Comparison of ENCODE assay signal across 22 mouse cellular contexts in the genomic region with DNA sequence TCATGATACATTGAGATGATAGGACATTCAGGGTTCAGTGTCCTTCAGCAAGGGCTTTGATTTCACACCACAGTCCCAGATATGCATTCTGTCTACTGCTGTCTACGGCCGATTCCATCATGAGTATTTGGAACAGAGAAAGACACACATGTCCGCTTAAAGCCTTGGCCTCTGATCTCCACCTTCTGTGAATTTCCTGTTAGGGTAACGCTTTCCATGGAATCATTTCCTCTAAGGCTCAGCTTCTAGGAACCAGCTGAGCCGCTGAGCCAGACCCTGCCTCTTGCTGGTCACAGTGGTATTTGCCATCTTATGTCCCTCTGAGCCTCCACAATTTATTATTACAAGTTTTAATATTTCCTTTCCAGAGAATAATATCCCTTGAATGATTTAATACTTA.
A peak's percentile ranks its signal among the peaks of the same experiment; 100 is the strongest.
DNase-seq lines count a peak whose midpoint lies in the region; ATAC-seq and TF ChIP-seq lines count a peak whose summit lies in the region.
"Had no signal": no experiment of that assay in that cellular context is flagged by ENCODE, and none has a peak within 500 bp of the region (broad histone marks: within the 10 kb centered on the region; RNA-seq: fewer than 3 reads in every experiment).

No protein-coding gene starts in this region.

- intact Hi-C loops in gastrocnemius, adult 2 months (cut with DNase I): no loop called here
- intact Hi-C loops in heart, postnatal 36 days (cut with DNase I): no loop called here

- 0 out of 2 replicates have a peak overlapping the region, but pooled peaks have one; percentile 0 for H3K27ac ChIP-seq in gastrocnemius, adult 2 months
- peak overlapping the region; percentile 46 for H3K27ac ChIP-seq in heart, embryonic 16.5 days (ENCODE audit: low read length)
- no peak overlapping the region for H3K27ac ChIP-seq in kidney, postnatal 0 days
- H3K27ac ChIP-seq in midbrain, embryonic 16.5 days (ENCODE audit: low read length): peak overlapping the region; percentile 70; the same call in 1 of the 2 replicates
- H3K27ac ChIP-seq in midbrain, embryonic 10.5 days (replicated peaks): no peak overlapping the region
- H3K27ac ChIP-seq: embryonic facial prominence, embryonic 12.5 days; limb, embryonic 12.5 days; neural tube, embryonic 12.5 days had no signal

- no peak overlapping the region for H3K4me2 ChIP-seq in heart, embryonic 16.5 days (ENCODE audit: low read depth, low read length)
- H3K4me2 ChIP-seq in kidney, postnatal 0 days (ENCODE audit: low read length): no peak overlapping the region
- no peak overlapping the region for H3K4me2 ChIP-seq in midbrain, embryonic 16.5 days (ENCODE audit: low read length)
- H3K4me2 ChIP-seq: embryonic facial prominence, embryonic 12.5 days; limb, embryonic 12.5 days; liver, embryonic 11.5 days; neural tube, embryonic 12.5 days had no signal

- no peak for TF ChIP-seq CTCF in gastrocnemius, adult 2 months (IDR thresholded peaks at IDR 0.05)
- TF ChIP-seq CTCF in kidney, postnatal 0 days (IDR thresholded peaks at IDR 0.05; ENCODE audit: low read depth): no peak

- peaks cover 59% of the 10 kb centered on the region for H3K36me3 ChIP-seq in heart, embryonic 16.5 days (ENCODE audit: control insufficient read depth, insufficient read depth)
- H3K36me3 ChIP-seq in kidney, postnatal 0 days (ENCODE audit: insufficient read depth, low read length): no peaks in the 10 kb centered on the region
- no peaks in the 10 kb centered on the region for H3K36me3 ChIP-seq in midbrain, embryonic 16.5 days (ENCODE audit: control insufficient read depth, insufficient read depth, low read length)
- no peaks in the 10 kb centered on the region for H3K36me3 ChIP-seq in midbrain, embryonic 10.5 days
- H3K36me3 ChIP-seq: embryonic facial prominence, embryonic 12.5 days; limb, embryonic 12.5 days; neural tube, embryonic 12.5 days had no signal

- H3K4me1 ChIP-seq in heart, embryonic 16.5 days (ENCODE audit: control insufficient read depth, insufficient read depth, low read length): peaks cover 46% of the 10 kb centered on the region
- H3K4me1 ChIP-seq in kidney, postnatal 0 days (replicated peaks; ENCODE audit: insufficient read depth, low read length): peaks cover 4% of the 10 kb centered on the region; the same call in 1 of the 2 replicates
- H3K4me1 ChIP-seq in midbrain, embryonic 16.5 days (ENCODE audit: control insufficient read depth, insufficient read depth, low read length): peaks cover 6% of the 10 kb centered on the region
- no peaks in the 10 kb centered on the region for H3K4me1 ChIP-seq in midbrain, embryonic 10.5 days
- H3K4me1 ChIP-seq: megakaryocyte, embryonic 14.5 days had no signal

- 63% methylated on average over 5 of the region's 5 CpGs for WGBS in heart, embryonic 16.5 days
- WGBS in kidney, postnatal 0 days: 50% methylated on average over 5 of the region's 5 CpGs
- 79% methylated on average over 5 of the region's 5 CpGs for WGBS in midbrain, embryonic 16.5 days
- 82% methylated on average over 5 of the region's 5 CpGs for WGBS in midbrain, embryonic 10.5 days

- no peak for DNase-seq in gastrocnemius, adult 2 months
- DNase-seq in gastrocnemius, postnatal 25 days: no peak
- no peak for DNase-seq in heart, postnatal 36 days
- DNase-seq in kidney, postnatal 0 days (ENCODE audit: low spot score): peak; percentile 66
- DNase-seq in kidney, adult 8-10 months: no peak
- DNase-seq in midbrain, embryonic 10.5 days (ENCODE audit: low spot score): no peak
- DNase-seq: adrenal gland, adult 8-10 months; cerebellum, adult 2 months; cerebellum, postnatal 25 days; kidney, adult 18-20 months; liver, postnatal 0 days; thymus, adult 18-20 months; thymus, postnatal 36 days had no signal

- no peaks in the 10 kb centered on the region for H3K27me3 ChIP-seq in heart, embryonic 16.5 days (ENCODE audit: control insufficient read depth, insufficient read depth, low read length)
- no peaks in the 10 kb centered on the region; the same call in 1 of the 2 replicates for H3K27me3 ChIP-seq in kidney, postnatal 0 days (ENCODE audit: insufficient read depth, low read length)
- H3K27me3 ChIP-seq in midbrain, embryonic 16.5 days (ENCODE audit: control insufficient read depth, insufficient read depth, low read depth, low read length): no peaks in the 10 kb centered on the region
- no peaks in the 10 kb centered on the region for H3K27me3 ChIP-seq in midbrain, embryonic 10.5 days (ENCODE audit: low read depth, poor library complexity, severe bottlenecking)
- H3K27me3 ChIP-seq: embryonic facial prominence, embryonic 12.5 days; neural tube, embryonic 12.5 days had no signal

- H3K9ac ChIP-seq in heart, embryonic 16.5 days (ENCODE audit: low read length): no peak overlapping the region
- no peak overlapping the region for H3K9ac ChIP-seq in kidney, postnatal 0 days (ENCODE audit: low read depth, low read length)
- H3K9ac ChIP-seq in midbrain, embryonic 16.5 days (ENCODE audit: low read depth, low read length): no peak overlapping the region
- H3K9ac ChIP-seq: embryonic facial prominence, embryonic 12.5 days; limb, embryonic 12.5 days; liver, postnatal 0 days; neural tube, embryonic 12.5 days had no signal

- no peaks in the 10 kb centered on the region for H3K9me3 ChIP-seq in heart, embryonic 16.5 days (replicated peaks; ENCODE audit: control insufficient read depth, low read length)
- no peaks in the 10 kb centered on the region for H3K9me3 ChIP-seq in kidney, postnatal 0 days (replicated peaks; ENCODE audit: low read length)
- no peaks in the 10 kb centered on the region for H3K9me3 ChIP-seq in midbrain, embryonic 16.5 days (replicated peaks; ENCODE audit: control insufficient read depth, low read length, poor library complexity, severe bottlenecking)
- H3K9me3 ChIP-seq in midbrain, embryonic 10.5 days (replicated peaks): no peaks in the 10 kb centered on the region
- H3K9me3 ChIP-seq: embryonic facial prominence, embryonic 12.5 days; limb, embryonic 12.5 days; megakaryocyte, embryonic 14.5 days; neural tube, embryonic 12.5 days had no signal

- H3K4me3 ChIP-seq in gastrocnemius, adult 2 months: no peak overlapping the region
- no peak overlapping the region for H3K4me3 ChIP-seq in heart, embryonic 16.5 days (ENCODE audit: low read length)
- no peak overlapping the region for H3K4me3 ChIP-seq in kidney, postnatal 0 days (replicated peaks; ENCODE audit: low read depth, low read length)
- H3K4me3 ChIP-seq in midbrain, embryonic 16.5 days (ENCODE audit: low read depth, low read length): no peak overlapping the region
- no peak overlapping the region for H3K4me3 ChIP-seq in midbrain, embryonic 10.5 days
- H3K4me3 ChIP-seq: embryonic facial prominence, embryonic 12.5 days; limb, embryonic 12.5 days; megakaryocyte, embryonic 14.5 days; neural tube, embryonic 12.5 days had no signal

- ATAC-seq in heart, embryonic 16.5 days (replicated peaks; ENCODE audit: extremely low read depth, insufficient read depth, low FRiP score): no peak
- ATAC-seq in kidney, postnatal 0 days (replicated peaks; ENCODE audit: low FRiP score, low read depth): no peak
- ATAC-seq in midbrain, embryonic 16.5 days: no peak
- ATAC-seq: activated CD4-positive, CD25-positive, alpha-beta regulatory T cell, adult 4 months; inflammation-experienced regulatory T-cells, adult 6 months; liver, postnatal 0 days had no signal

Comparison
In these comparisons a context has a peak if more than half of its experiments do, and no peak if none do; other contexts are left out.
1. H3K27ac ChIP-seq: peak in gastrocnemius, adult 2 months (single experiment), heart, embryonic 16.5 days (single experiment) and midbrain, embryonic 16.5 days (single experiment); none in kidney, postnatal 0 days (single experiment) and midbrain, embryonic 10.5 days (single experiment).